Mouse (Mus musculus): ENCODE measurements around the gene Gsdma3. TPM values are rescaled to one million over a fixed set of nuclear protein-coding genes. Genes with fewer than 3 reads are reported as not detected.
"Not testable (repeated sequence)": the region's sequence is repeated elsewhere in the genome, so short reads cannot be mapped to it uniquely, and the experiment has no call there.

Gene Gsdma3
- polyA plus RNA-seq, 2 experiments, result not detected

DNA sequence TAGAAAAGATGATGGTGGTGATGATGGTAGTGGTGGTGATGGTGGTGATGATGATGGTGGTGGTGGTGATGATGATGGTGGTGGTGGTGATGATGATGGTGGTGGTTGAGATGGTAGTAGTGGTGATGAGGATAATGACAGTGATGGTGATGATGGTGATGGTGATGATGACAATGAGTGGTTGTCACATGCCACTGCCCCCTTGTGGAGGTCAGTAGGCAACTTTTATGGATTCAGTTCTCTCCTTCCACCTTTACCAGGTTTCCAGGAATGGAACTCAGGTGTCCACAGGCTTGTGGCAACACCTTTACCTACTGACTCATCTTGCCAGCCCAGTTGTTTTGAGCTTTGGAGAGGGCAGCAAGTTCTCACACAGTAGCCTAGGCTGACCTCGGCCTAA lies 53.9 kb downstream of the Gsdma3 start:
- no peak overlapping the region for H3K4me2 ChIP-seq (replicated peaks; ENCODE audit: low read depth, low read length, severe bottlenecking)
- no peak for TF ChIP-seq POLR2A (IDR thresholded peaks at IDR 0.05; ENCODE audit: borderline replicate concordance, extremely low read depth, insufficient read depth, insufficient read length)
- no peak overlapping the region for H3K27ac ChIP-seq (replicated peaks; ENCODE audit: low read depth, low read length)
- H3K36me3 ChIP-seq (ENCODE audit: control insufficient read depth, insufficient read depth, low read length), result no peaks in the 10 kb centered on the region
- ATAC-seq (ENCODE audit: low FRiP score, low read depth), result no peak
- H3K9me3 ChIP-seq (ENCODE audit: control insufficient read depth, low read length), result no peaks in the 10 kb centered on the region
- WGBS, result 100% methylated on average over 1 of the region's 1 CpGs
- H3K9ac ChIP-seq (ENCODE audit: low read depth, low read length, severe bottlenecking), result no peak overlapping the region
- DNase-seq (ENCODE audit: low spot score), result no peak
- no peaks in the 10 kb centered on the region for H3K27me3 ChIP-seq (ENCODE audit: control insufficient read depth, insufficient read depth, low read length)
- no peak overlapping the region for H3K4me3 ChIP-seq (replicated peaks; ENCODE audit: low read length)
- peaks cover 8% of the 10 kb centered on the region for H3K4me1 ChIP-seq (ENCODE audit: control insufficient read depth, insufficient read depth, low read length)

DNA sequence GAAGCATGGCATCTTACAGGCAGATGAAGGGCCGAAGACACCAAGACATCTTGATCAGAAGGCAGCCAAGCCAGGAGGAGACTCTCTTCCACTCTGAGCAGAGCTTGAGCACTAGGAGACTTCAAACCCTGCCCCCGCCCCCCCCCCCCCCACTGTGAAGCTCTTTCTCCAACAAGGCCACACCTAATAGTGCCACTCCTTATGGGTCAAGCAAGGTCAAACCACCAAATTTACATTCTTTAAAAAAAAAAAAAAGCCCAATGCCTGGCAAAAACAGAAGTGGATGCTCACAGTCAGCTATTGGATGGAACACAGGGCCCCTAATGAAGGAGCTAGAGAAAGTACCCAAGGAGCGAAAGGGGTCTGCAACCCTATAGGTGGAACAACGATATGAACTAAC lies 54.4 kb downstream of the Gsdma3 start:
- H3K4me1 ChIP-seq (ENCODE audit: control insufficient read depth, insufficient read depth, low read length); H3K9me3 ChIP-seq (ENCODE audit: control insufficient read depth, low read length); H3K27me3 ChIP-seq (ENCODE audit: control insufficient read depth, insufficient read depth, low read length); H3K27ac ChIP-seq (replicated peaks; ENCODE audit: low read depth, low read length); H3K9ac ChIP-seq (ENCODE audit: low read depth, low read length, severe bottlenecking); H3K4me3 ChIP-seq (replicated peaks; ENCODE audit: low read length); H3K36me3 ChIP-seq (ENCODE audit: control insufficient read depth, insufficient read depth, low read length); DNase-seq (ENCODE audit: low spot score); H3K4me2 ChIP-seq (replicated peaks; ENCODE audit: low read depth, low read length, severe bottlenecking); ATAC-seq (ENCODE audit: low FRiP score, low read depth): not testable (repeated sequence)
- WGBS, result 81% methylated on average over 4 of the region's 4 CpGs

DNA sequence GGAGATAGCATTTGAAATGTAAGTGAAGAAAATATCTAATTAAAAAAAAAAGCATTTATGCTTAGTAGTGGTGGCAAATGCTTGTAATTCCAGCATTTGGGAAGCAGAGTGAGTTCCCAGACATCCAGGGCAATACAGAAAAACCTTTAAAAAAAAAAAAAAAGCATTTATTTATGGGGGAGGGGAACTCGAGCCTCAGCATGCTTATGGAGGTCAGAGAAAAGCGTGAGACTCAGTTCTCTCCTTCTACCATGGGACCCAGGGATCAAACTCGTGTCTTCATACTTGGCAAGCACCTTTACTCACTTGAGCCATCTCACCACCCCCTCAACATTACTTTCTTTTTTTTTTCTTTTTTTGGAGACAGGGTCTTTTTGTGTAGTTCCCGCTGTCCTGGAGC lies 55.0 kb downstream of the Gsdma3 start:
- Histone ChIP-seq H3K4me3 (replicated peaks; ENCODE audit: low read length) (no peak overlapping the region), H3K9ac (ENCODE audit: low read depth, low read length, severe bottlenecking) (no peak overlapping the region), H3K4me2 (replicated peaks; ENCODE audit: low read depth, low read length, severe bottlenecking) (0 out of 2 replicates have a peak overlapping the region, but pooled peaks have one; percentile 48), H3K27me3 (ENCODE audit: control insufficient read depth, insufficient read depth, low read length) (no peaks in the 10 kb centered on the region), H3K9me3 (ENCODE audit: control insufficient read depth, low read length) (no peaks in the 10 kb centered on the region), H3K27ac (replicated peaks; ENCODE audit: low read depth, low read length) (no peak overlapping the region), H3K36me3 (ENCODE audit: control insufficient read depth, insufficient read depth, low read length) (peaks cover 10% of the 10 kb centered on the region), H3K4me1 (ENCODE audit: control insufficient read depth, insufficient read depth, low read length) (peaks cover 8% of the 10 kb centered on the region)
- TF ChIP-seq POLR2A (IDR thresholded peaks at IDR 0.05; ENCODE audit: borderline replicate concordance, extremely low read depth, insufficient read depth, insufficient read length), result no peak
- ATAC-seq (ENCODE audit: low FRiP score, low read depth) (no peak), DNase-seq (ENCODE audit: low spot score) (no peak)
- 87% methylated on average over 4 of the region's 4 CpGs for WGBS

DNA sequence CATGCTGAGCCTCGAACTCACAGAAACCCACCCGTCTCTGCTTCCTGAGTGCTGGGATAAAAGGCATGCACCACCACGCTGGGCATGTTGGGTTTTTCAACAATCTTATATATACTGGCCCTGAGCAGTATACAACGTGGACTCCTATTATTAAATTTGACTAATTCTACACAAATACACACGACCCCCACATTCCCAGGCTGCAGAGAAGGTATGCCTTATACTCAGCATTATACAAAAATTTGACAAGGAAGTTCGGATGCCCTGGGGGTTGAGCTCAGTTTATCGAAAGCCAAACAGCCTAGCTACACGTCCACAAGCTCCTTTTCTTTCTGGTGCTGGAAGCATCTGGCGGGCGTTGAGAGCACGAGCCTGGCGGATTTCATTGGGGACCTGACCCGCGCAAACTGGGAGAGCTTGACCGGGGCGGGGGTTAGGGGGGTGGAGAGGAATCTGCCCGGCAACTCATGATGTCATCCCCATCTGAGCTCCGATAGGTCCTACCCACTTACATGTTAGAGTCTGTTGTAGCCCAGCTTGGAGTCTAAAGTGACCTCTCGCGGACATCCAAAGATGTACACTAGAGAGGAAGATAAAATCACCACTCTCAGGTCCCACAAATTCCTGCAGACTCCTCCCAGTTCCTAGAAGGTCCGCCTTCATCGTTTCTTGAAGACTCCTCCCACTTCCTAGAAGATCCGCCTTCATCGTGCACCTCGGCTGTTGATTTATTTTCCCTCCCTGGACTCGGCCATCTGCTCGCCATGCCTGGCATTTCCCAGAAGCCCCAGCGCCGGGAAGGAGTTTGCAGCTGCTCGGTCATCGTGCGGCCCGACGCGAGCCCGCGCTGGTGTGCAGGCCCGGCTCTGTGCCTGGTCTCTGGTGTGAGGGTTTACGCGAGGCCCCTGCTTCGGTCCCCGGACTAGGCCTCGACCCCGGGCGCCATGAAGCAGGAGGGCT lies 55.9 kb downstream of the Gsdma3 start, which contains the start of gene Psmd3:
Psmd3 (plus strand) TSS at position 769 of the 960 bp plus-strand sequence.
- H3K27me3 ChIP-seq (ENCODE audit: control insufficient read depth, insufficient read depth, low read length), result no peaks in the 10 kb centered on the region
- peak; percentile 93; the same call in 1 of the 2 replicates for TF ChIP-seq POLR2A (IDR thresholded peaks at IDR 0.05; ENCODE audit: borderline replicate concordance, extremely low read depth, insufficient read depth, insufficient read length)
- H3K27ac ChIP-seq (replicated peaks; ENCODE audit: low read depth, low read length), result peak within 1 kb of the TSS; percentile 58
- DNase-seq (ENCODE audit: low spot score) (peak; percentile 97), ATAC-seq (ENCODE audit: low FRiP score, low read depth) (peak; percentile 97)
- H3K9me3 ChIP-seq (ENCODE audit: control insufficient read depth, low read length), result no peaks in the 10 kb centered on the region
- H3K36me3 ChIP-seq (ENCODE audit: control insufficient read depth, insufficient read depth, low read length), result peaks cover 19% of the 10 kb centered on the region
- 7% methylated on average over 45 of the region's 45 CpGs for WGBS
- peak within 1 kb of the TSS; percentile 73 for H3K4me2 ChIP-seq (replicated peaks; ENCODE audit: low read depth, low read length, severe bottlenecking)
- H3K4me1 ChIP-seq (ENCODE audit: control insufficient read depth, insufficient read depth, low read length), result peaks cover 8% of the 10 kb centered on the region
- peak within 1 kb of the TSS; percentile 100 for H3K4me3 ChIP-seq (replicated peaks; ENCODE audit: low read length)
- H3K9ac ChIP-seq (ENCODE audit: low read depth, low read length, severe bottlenecking), result peak within 1 kb of the TSS; percentile 97

DNA sequence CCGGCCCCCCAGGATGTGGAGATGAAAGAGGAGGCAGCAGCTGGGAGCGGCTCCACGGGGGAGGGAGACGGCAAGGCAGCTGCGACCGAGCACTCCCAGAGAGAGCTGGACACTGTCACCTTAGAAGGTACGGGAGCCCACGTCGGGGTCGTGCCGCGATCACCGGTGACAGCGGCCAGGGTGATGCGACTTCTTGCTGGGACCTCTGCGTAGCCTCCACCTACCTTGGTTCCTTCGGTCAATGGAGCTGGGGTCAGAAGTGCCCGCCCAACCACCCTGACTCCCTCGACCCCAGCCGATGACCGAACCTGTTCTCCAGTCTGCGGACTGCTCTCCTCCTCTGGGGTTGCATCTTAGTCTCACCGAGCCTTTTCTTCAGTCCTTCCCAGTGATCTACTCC lies 56.7 kb downstream of the Gsdma3 start:
- no peaks in the 10 kb centered on the region for H3K9me3 ChIP-seq (ENCODE audit: control insufficient read depth, low read length)
- TF ChIP-seq POLR2A (IDR thresholded peaks at IDR 0.05; ENCODE audit: borderline replicate concordance, extremely low read depth, insufficient read depth, insufficient read length), result no peak
- H3K27ac ChIP-seq (replicated peaks; ENCODE audit: low read depth, low read length), result peak overlapping the region; percentile 58
- H3K4me1 ChIP-seq (ENCODE audit: control insufficient read depth, insufficient read depth, low read length), result peaks cover 8% of the 10 kb centered on the region
- peaks cover 26% of the 10 kb centered on the region for H3K36me3 ChIP-seq (ENCODE audit: control insufficient read depth, insufficient read depth, low read length)
- 0% methylated on average over 18 of the region's 23 CpGs for WGBS
- peak overlapping the region; percentile 97 for H3K9ac ChIP-seq (ENCODE audit: low read depth, low read length, severe bottlenecking)
- peak overlapping the region; percentile 73 for H3K4me2 ChIP-seq (replicated peaks; ENCODE audit: low read depth, low read length, severe bottlenecking)
- ATAC-seq (ENCODE audit: low FRiP score, low read depth), result no peak
- H3K27me3 ChIP-seq (ENCODE audit: control insufficient read depth, insufficient read depth, low read length), result no peaks in the 10 kb centered on the region
- H3K4me3 ChIP-seq (replicated peaks; ENCODE audit: low read length), result peak overlapping the region; percentile 100
- no peak for DNase-seq (ENCODE audit: low spot score)

Data from limb, embryonic 14.5 days (tissue).